Mouse (Mus musculus) embryonic fibroblast, embryonic 13.5 days (primary cell): ENCODE measurements at regions not wholly inside any gene's neighbourhood (a gene's known extent, or its start where the extent isn't known, plus 50 kb on each side); places are given as distances from the start of the nearest gene placed in this dataset.

Experiments
- CTCF ChIP-seq: IDR thresholded peaks from 2 replicates; pipeline ENCODE4 v1.5.1; 2011; ENCODE audit warnings: mild to moderate bottlenecking, control low read depth, low read length, moderate library complexity, borderline replicate concordance; ENCODE audit not compliant: insufficient read depth
- POLR2A ChIP-seq: IDR thresholded peaks from 2 replicates; pipeline ENCODE4 v1.6.1; 2011; ENCODE audit warnings: low read depth, mild to moderate bottlenecking, control low read depth, low read length, moderate library complexity

DNA sequence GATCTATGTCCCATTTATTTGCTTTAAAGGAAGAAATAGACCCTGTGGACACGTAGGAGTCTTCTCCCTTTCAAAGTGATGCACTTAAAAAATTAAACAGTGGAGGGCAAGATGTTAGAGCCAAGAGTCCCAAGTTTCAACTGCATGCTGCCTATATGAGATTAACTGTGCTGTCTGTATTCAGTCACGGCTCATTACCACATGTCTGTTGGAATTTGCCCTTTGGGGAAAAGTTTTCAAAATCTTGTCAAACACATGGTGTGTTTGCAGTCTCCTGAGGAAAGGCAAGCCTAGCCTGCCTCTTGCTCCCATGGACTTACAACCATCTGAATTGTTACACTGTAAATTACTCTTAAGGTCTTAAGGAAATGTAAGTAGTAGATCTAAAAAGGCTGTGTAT, 211.9 kb upstream of the Gimd1 start:
- TF ChIP-seq CTCF, result no peak
- no peak for TF ChIP-seq POLR2A
